Mouse (Mus musculus) heart, adult 2 months (tissue): ENCODE data around the gene Alkbh2. TPM values are rescaled to one million over a fixed set of nuclear protein-coding genes. Genes with fewer than 3 reads are reported as not detected.

Experiments
- DNase-seq, 2 experiments: peaks; one replicate each; pipeline ENCODE4 v3.0.0; 2021
- H3K27ac ChIP-seq: fragments of 200-600 bp; 2 replicates; pipeline ENCODE4 v1.8.1; 2022
- H3K27me3 ChIP-seq: fragments of 200-500 bp; 2 replicates; pipeline ENCODE4 v1.6.1; 2012; ENCODE audit warnings: mild to moderate bottlenecking, low read length, inconsistent platforms, mixed read lengths; ENCODE audit not compliant: control insufficient read depth, insufficient read depth
- H3K36me3 ChIP-seq: fragments of 200-500 bp; 2 replicates; pipeline ENCODE4 v1.6.1; 2012; ENCODE audit warnings: low read length, inconsistent platforms; ENCODE audit not compliant: control insufficient read depth, insufficient read depth
- H3K4me1 ChIP-seq: fragments of 200-500 bp; 2 replicates; pipeline ENCODE4 v1.6.1; 2011; ENCODE audit warnings: low read length; ENCODE audit not compliant: control insufficient read depth, insufficient read depth
- H3K4me3 ChIP-seq: fragments of 200-600 bp; 2 replicates; pipeline ENCODE4 v1.8.1; 2022
- H3K79me2 ChIP-seq: fragments of 200-500 bp; replicated peaks from 2 replicates; pipeline ENCODE4 v1.6.1; 2012; ENCODE audit warnings: mild to moderate bottlenecking, inconsistent platforms, low read length, moderate library complexity, mixed read lengths; ENCODE audit not compliant: control insufficient read depth, insufficient read depth
- H3K9ac ChIP-seq: fragments of 200-500 bp; 2 replicates; pipeline ENCODE4 v1.6.1; 2012; ENCODE audit warnings: low read depth, mild to moderate bottlenecking, control low read depth, inconsistent platforms, low read length, mixed read lengths
- CTCF ChIP-seq: fragments of 200-600 bp; IDR thresholded peaks from 2 replicates; pipeline ENCODE4 v1.8.1; 2022; ENCODE audit warnings: antibody characterized with exemption, mild to moderate bottlenecking, moderate library complexity
- EP300 ChIP-seq: fragments of 200-500 bp; IDR thresholded peaks from 2 replicates; pipeline ENCODE4 v1.6.1; 2011; ENCODE audit warnings: low read depth, low read length, control low read depth; ENCODE audit not compliant: insufficient read depth
- POLR2A ChIP-seq: fragments of 200-500 bp; IDR thresholded peaks from 2 replicates; pipeline ENCODE4 v1.6.1; 2011; ENCODE audit warnings: mild to moderate bottlenecking, low read depth, low read length, control low read depth; ENCODE audit not compliant: insufficient read depth
- WGBS: fragments of 180-500 bp; shearing (Covaris S2); methylation state at CpG from one replicate; pipeline ENCODE4 v1.1.7; 2018; 5-methylcytosine and 5-hydroxymethylcytosine counted together
- intact Hi-C: fragments of 180-260 bp; cut with DNase I; formaldehyde crosslinking; loops from one replicate; pipeline ENCODE4 v1.15.1; 2025
- polyA plus RNA-seq: library from polyadenylated mRNA; depleted of rRNA; stranded (reverse); fragments of >200 nt; gene quantifications from 2 replicates; pipeline ENCODE4 v1.2.3, GENCODE M21; 2012
- total RNA-seq, 2 experiments: library from RNA; stranded (reverse); gene quantifications; 2 replicates each; pipeline ENCODE4 v1.2.3; 2021

Gene Alkbh2
- total and polyA plus RNA-seq, 3 experiments: 1.6 to 3.0 (median 2.0) TPM

GRCm38 (mm10) chr5:114152359-114153092, 24.5 kb upstream of the Alkbh2 start:
- TF ChIP-seq CTCF (no peak), POLR2A (no peak), EP300 (no peak)
- intact Hi-C loops: loop anchor here (2.0 kb wide), 1 partner anchor 18 kb away; no protein-coding TSS in a partner anchor
- no peak for DNase-seq

GRCm38 (mm10) chr5:114147043-114147972, 19.3 kb upstream of the Alkbh2 start:
- H3K27ac ChIP-seq: peak overlapping the region; percentile 79
- H3K4me1 ChIP-seq: peaks cover 2% of the 10 kb centered on the region
- 63% methylated on average over 14 of the region's 14 CpGs for WGBS
- no peaks in the 10 kb centered on the region for H3K36me3 ChIP-seq
- TF ChIP-seq POLR2A (no peak), EP300 (0 out of 2 replicates have a peak, but pooled peaks have one; percentile 8), CTCF (no peak)
- H3K27me3 ChIP-seq: no peaks in the 10 kb centered on the region
- no peaks in the 10 kb centered on the region for H3K79me2 ChIP-seq
- intact Hi-C loops: no loop called here
- peak overlapping the region; percentile 84 for H3K9ac ChIP-seq
- H3K4me3 ChIP-seq: peak overlapping the region; percentile 50
- DNase-seq: no peak

More at GRCm38 (mm10) chr5:114152359-114153092, 24.5 kb upstream of the Alkbh2 start:
- Histone ChIP-seq H3K36me3 (no peaks in the 10 kb centered on the region), H3K27me3 (no peaks in the 10 kb centered on the region), H3K27ac (peak overlapping the region; percentile 65), H3K4me3 (no peak overlapping the region), H3K79me2 (no peaks in the 10 kb centered on the region; the same call in 1 of the 2 replicates), H3K4me1 (peaks cover 2% of the 10 kb centered on the region; the same call in 1 of the 2 replicates), H3K9ac (peak overlapping the region; percentile 16; the same call in 1 of the 2 replicates)
- 65% methylated on average over 12 of the region's 12 CpGs for WGBS

DNA sequence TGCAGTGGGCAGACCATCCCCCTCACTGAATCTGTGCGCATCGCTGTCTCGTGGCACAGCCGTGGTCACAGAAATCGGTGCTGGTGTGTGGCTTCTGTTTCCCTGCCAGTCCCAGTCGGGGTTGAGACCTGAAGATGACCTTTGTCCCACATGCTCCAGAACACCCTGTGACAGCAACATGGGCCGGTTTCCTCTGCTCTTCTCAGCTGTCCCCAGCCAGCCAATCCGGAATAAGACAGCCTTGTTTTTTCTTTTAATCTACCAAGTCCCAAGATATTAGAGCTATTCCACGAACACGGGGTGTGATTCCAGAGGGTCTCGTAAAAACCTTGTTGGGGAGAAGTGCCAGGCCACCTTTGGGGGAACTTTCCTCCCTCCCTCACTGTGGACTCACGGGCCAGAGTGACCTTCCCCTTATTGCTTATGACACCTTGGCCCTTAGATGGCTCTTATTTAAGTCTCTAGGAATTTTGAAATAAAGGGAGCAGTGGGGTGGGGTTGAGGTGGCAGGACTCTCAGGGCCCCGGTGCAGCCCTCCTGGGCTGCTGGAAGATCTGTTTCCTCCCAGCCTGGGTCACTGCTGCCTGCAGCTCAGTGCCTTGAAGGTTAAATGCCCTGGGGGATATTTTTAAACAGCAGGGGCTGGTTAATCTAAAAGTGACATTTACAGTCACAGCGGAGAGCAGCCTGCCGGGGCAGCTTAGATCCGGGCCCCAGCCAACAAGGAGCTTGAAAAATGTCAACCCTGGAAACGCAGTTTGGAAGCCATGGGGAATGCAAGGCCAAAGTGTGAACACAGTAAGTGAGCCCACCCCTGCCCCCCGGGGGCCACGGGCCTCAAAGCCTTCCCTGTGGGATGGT, 18.2 kb upstream of the Alkbh2 start, which contains the start of gene Acacb:
Acacb (plus strand) TSS at position 508 of the 861 bp plus-strand sequence.
- Histone ChIP-seq H3K27me3 (no peaks in the 10 kb centered on the region), H3K27ac (peak within 1 kb of the TSS; percentile 79), H3K79me2 (no peaks in the 10 kb centered on the region), H3K4me1 (peaks cover 2% of the 10 kb centered on the region), H3K4me3 (peak within 1 kb of the TSS; percentile 50), H3K9ac (peak within 1 kb of the TSS; percentile 84), H3K36me3 (no peaks in the 10 kb centered on the region)
- 13% methylated on average over 19 of the region's 19 CpGs for WGBS
- TF ChIP-seq EP300: peak; percentile 94
- TF ChIP-seq POLR2A: peak; percentile 56
- no peak for TF ChIP-seq CTCF
- intact Hi-C loops: no loop called here
- peak; percentile 52 to 76 for DNase-seq

GRCm38 (mm10) chr5:114139175-114139574, 11.2 kb upstream of the Alkbh2 start:
- 14% methylated on average over 9 of the region's 9 CpGs for WGBS

More at GRCm38 (mm10) chr5:114139175-114139574, 11.2 kb upstream of the Alkbh2 start:
- intact Hi-C loops: loop anchor here (2.0 kb wide), 1 partner anchor 40 kb away; no protein-coding TSS in a partner anchor
- H3K4me1 ChIP-seq: peaks cover 12% of the 10 kb centered on the region
- DNase-seq: peak; percentile 81 to 91
- no peak for TF ChIP-seq CTCF
- peak; percentile 84 for TF ChIP-seq EP300
- TF ChIP-seq POLR2A: peak; percentile 57
- peak overlapping the region; percentile 82 for H3K27ac ChIP-seq
- 0 out of 2 replicates have a peak overlapping the region, but pooled peaks have one; percentile 13 for H3K4me3 ChIP-seq
- no peaks in the 10 kb centered on the region for H3K36me3 ChIP-seq
- H3K27me3 ChIP-seq: no peaks in the 10 kb centered on the region
- no peak overlapping the region for H3K9ac ChIP-seq
- H3K79me2 ChIP-seq: no peaks in the 10 kb centered on the region
